Mouse (Mus musculus) liver, embryonic 15.5 days (tissue): ENCODE data around the gene Prss44. TPM values are rescaled to one million over a fixed set of nuclear protein-coding genes. Genes with fewer than 3 reads are reported as not detected.

ENCODE experiments used
- ATAC-seq: fragments of 200-750 bp; cut with Nextera tagmentation; 2 replicates; pipeline ENCODE4 v1.8.0; 2017; ENCODE audit warnings: moderate number of reproducible peaks, mild to moderate bottlenecking, moderate library complexity; ENCODE audit not compliant: insufficient read depth
- H3K27ac ChIP-seq: fragments of 300-500 bp; sonication (generic); replicated peaks from 2 replicates; pipeline ENCODE4 v1.5.1; 2015; ENCODE audit warnings: mild to moderate bottlenecking, inconsistent platforms
- H3K27me3 ChIP-seq: fragments of 300-500 bp; sonication (generic); 2 replicates; pipeline ENCODE4 v1.6.1; 2015; ENCODE audit warnings: mild to moderate bottlenecking, inconsistent platforms
- H3K36me3 ChIP-seq: fragments of 300-500 bp; sonication (generic); replicated peaks from 2 replicates; pipeline ENCODE4 v1.6.1; 2015; ENCODE audit warnings: moderate library complexity, mild to moderate bottlenecking, inconsistent platforms
- H3K4me1 ChIP-seq: fragments of 300-500 bp; sonication (generic); replicated peaks from 2 replicates; pipeline ENCODE4 v1.6.1; 2015; ENCODE audit warnings: inconsistent platforms
- H3K4me2 ChIP-seq: fragments of 300-500 bp; sonication (generic); 2 replicates; pipeline ENCODE4 v1.6.1; 2015; ENCODE audit warnings: moderate library complexity, mild to moderate bottlenecking, inconsistent platforms
- H3K4me3 ChIP-seq: fragments of 300-500 bp; sonication (generic); replicated peaks from 2 replicates; pipeline ENCODE4 v1.5.1; 2015; ENCODE audit warnings: mild to moderate bottlenecking, inconsistent platforms
- H3K9ac ChIP-seq: fragments of 300-500 bp; sonication (generic); 2 replicates; pipeline ENCODE4 v1.6.1; 2015; ENCODE audit warnings: moderate library complexity, mild to moderate bottlenecking, inconsistent platforms
- H3K9me3 ChIP-seq: fragments of 300-500 bp; sonication (generic); replicated peaks from 2 replicates; pipeline ENCODE4 v1.6.1; 2016; ENCODE audit warnings: inconsistent platforms
- WGBS: fragments of 180-500 bp; shearing (Covaris S2); methylation state at CpG from one replicate; pipeline ENCODE4 v1.1.7; 2015; ENCODE audit warnings: mixed read lengths; ENCODE audit not compliant: insufficient replicate concordance; 5-methylcytosine and 5-hydroxymethylcytosine counted together
- polyA plus RNA-seq: library from polyadenylated mRNA; unstranded; fragments of >200 nt; fragmentation: Nextera tagmentation; extraction: Ambion mirVana; gene quantifications from 2 replicates; pipeline ENCODE4 v1.2.1, GENCODE M21; 2015

Gene Prss44
- polyA plus RNA-seq, 1 experiment from 2014 or later = not detected

GRCm38 (mm10) chr9:110834411-110834810 is 20.6 kb downstream of the Prss44 start, which contains the start of gene Prss45:
TSS of gene Prss45 (plus strand) at chr9:110834588.
- 72% methylated on average over 19 of the region's 19 CpGs for WGBS
- Histone ChIP-seq H3K27ac (no peak within 1 kb of the TSS), H3K4me1 (no peaks in the 10 kb centered on the region), H3K9me3 (no peaks in the 10 kb centered on the region), H3K4me2 (no peak within 1 kb of the TSS), H3K27me3 (no peaks in the 10 kb centered on the region), H3K4me3 (no peak within 1 kb of the TSS), H3K9ac (no peak within 1 kb of the TSS), H3K36me3 (no peaks in the 10 kb centered on the region)
- no peak for ATAC-seq

GRCm38 (mm10) chr9:110834961-110835360 is 21.2 kb downstream of the Prss44 start:
- Histone ChIP-seq H3K4me1 (no peaks in the 10 kb centered on the region), H3K27me3 (no peaks in the 10 kb centered on the region), H3K36me3 (no peaks in the 10 kb centered on the region), H3K9me3 (no peaks in the 10 kb centered on the region), H3K27ac (no peak overlapping the region), H3K4me3 (no peak overlapping the region), H3K4me2 (no peak overlapping the region), H3K9ac (no peak overlapping the region)
- ATAC-seq = no peak
- 41% methylated on average over 10 of the region's 10 CpGs for WGBS

- Histone ChIP-seq H3K27ac (no peak overlapping the region), H3K4me3 (no peak overlapping the region), H3K4me2 (no peak overlapping the region), H3K27me3 (no peaks in the 10 kb centered on the region), H3K9me3 (no peaks in the 10 kb centered on the region), H3K36me3 (no peaks in the 10 kb centered on the region), H3K9ac (no peak overlapping the region), H3K4me1 (peaks cover 5% of the 10 kb centered on the region; the same call in 1 of the 2 replicates)
- ATAC-seq = no peak
- WGBS = 36% methylated on average over 2 of the region's 2 CpGs
Observed at GRCm38 (mm10) chr9:110836112-110836511, 22.3 kb downstream of the Prss44 start.

- ATAC-seq = no peak
- Histone ChIP-seq H3K4me1 (peaks cover 9% of the 10 kb centered on the region), H3K27me3 (no peaks in the 10 kb centered on the region), H3K9ac (no peak overlapping the region), H3K4me2 (no peak overlapping the region), H3K4me3 (no peak overlapping the region), H3K27ac (no peak overlapping the region), H3K9me3 (no peaks in the 10 kb centered on the region), H3K36me3 (no peaks in the 10 kb centered on the region)
- 67% methylated on average over 6 of the region's 6 CpGs for WGBS
Observed at GRCm38 (mm10) chr9:110840905-110841304, 27.1 kb downstream of the Prss44 start.

- Histone ChIP-seq H3K4me3 (no peak overlapping the region), H3K9me3 (no peaks in the 10 kb centered on the region), H3K27ac (no peak overlapping the region), H3K27me3 (no peaks in the 10 kb centered on the region), H3K9ac (no peak overlapping the region), H3K4me2 (no peak overlapping the region), H3K4me1 (peaks cover 9% of the 10 kb centered on the region), H3K36me3 (no peaks in the 10 kb centered on the region)
- 29% methylated on average over 2 of the region's 2 CpGs for WGBS
- no peak for ATAC-seq
Observed at GRCm38 (mm10) chr9:110841438-110841837, 27.6 kb downstream of the Prss44 start.

GRCm38 (mm10) chr9:110844206-110844605 is 30.4 kb downstream of the Prss44 start, which contains the start of gene Prss46:
TSS of gene Prss46 (plus strand) at chr9:110844506.
- Histone ChIP-seq H3K27ac (no peak within 1 kb of the TSS), H3K27me3 (no peaks in the 10 kb centered on the region), H3K4me3 (no peak within 1 kb of the TSS), H3K9ac (no peak within 1 kb of the TSS), H3K9me3 (no peaks in the 10 kb centered on the region), H3K4me2 (no peak within 1 kb of the TSS), H3K36me3 (no peaks in the 10 kb centered on the region), H3K4me1 (peaks cover 9% of the 10 kb centered on the region)
- ATAC-seq = no peak
- WGBS = 66% methylated on average over 10 of the region's 10 CpGs

GRCm38 (mm10) chr9:110849162-110849561 is 35.4 kb downstream of the Prss44 start:
- Histone ChIP-seq H3K36me3 (no peaks in the 10 kb centered on the region), H3K27me3 (no peaks in the 10 kb centered on the region), H3K27ac (no peak overlapping the region), H3K4me3 (no peak overlapping the region), H3K4me2 (no peak overlapping the region), H3K9ac (no peak overlapping the region), H3K9me3 (no peaks in the 10 kb centered on the region), H3K4me1 (no peaks in the 10 kb centered on the region)
- WGBS = 65% methylated on average over 7 of the region's 7 CpGs
- no peak for ATAC-seq

- no peaks in the 10 kb centered on the region for H3K36me3 ChIP-seq
- no peaks in the 10 kb centered on the region for H3K9me3 ChIP-seq
- H3K4me1 ChIP-seq = peaks cover 28% of the 10 kb centered on the region
- 50% methylated on average over 7 of the region's 7 CpGs for WGBS
- H3K27me3 ChIP-seq = peaks cover 15% of the 10 kb centered on the region; the same call in 1 of the 2 replicates
- H3K4me3 ChIP-seq = no peak overlapping the region
- H3K9ac ChIP-seq = no peak overlapping the region
- H3K27ac ChIP-seq = no peak overlapping the region
- ATAC-seq = no peak
- H3K4me2 ChIP-seq = no peak overlapping the region
Observed at GRCm38 (mm10) chr9:110855903-110856302, 42.1 kb downstream of the Prss44 start.

GRCm38 (mm10) chr9:110856920-110857319 is 43.1 kb downstream of the Prss44 start:
- no peak overlapping the region for H3K27ac ChIP-seq
- no peaks in the 10 kb centered on the region for H3K9me3 ChIP-seq
- no peak for ATAC-seq
- 0 out of 2 replicates have a peak overlapping the region, but pooled peaks have one; percentile 79 for H3K4me2 ChIP-seq
- H3K27me3 ChIP-seq = peaks cover 15% of the 10 kb centered on the region; the same call in 1 of the 2 replicates
- no peak overlapping the region for H3K9ac ChIP-seq
- WGBS = 11% methylated on average over 4 of the region's 4 CpGs
- peaks cover 28% of the 10 kb centered on the region for H3K4me1 ChIP-seq
- H3K4me3 ChIP-seq = no peak overlapping the region
- H3K36me3 ChIP-seq = no peaks in the 10 kb centered on the region

GRCm38 (mm10) chr9:110857781-110858472 is 44.1 kb downstream of the Prss44 start, which contains the start of gene Prss50:
TSS of gene Prss50 (plus strand) at chr9:110857967.
- Histone ChIP-seq H3K36me3 (no peaks in the 10 kb centered on the region), H3K27me3 (peaks cover 15% of the 10 kb centered on the region; the same call in 1 of the 2 replicates), H3K4me3 (peak within 1 kb of the TSS; percentile 58), H3K4me1 (peaks cover 28% of the 10 kb centered on the region), H3K4me2 (peak within 1 kb of the TSS; percentile 79), H3K9ac (peak within 1 kb of the TSS; percentile 18; the same call in 1 of the 2 replicates), H3K27ac (peak within 1 kb of the TSS; percentile 80), H3K9me3 (no peaks in the 10 kb centered on the region)
- no peak for ATAC-seq
- 10% methylated on average over 50 of the region's 50 CpGs for WGBS

- Histone ChIP-seq H3K9ac (peak overlapping the region; percentile 18; the same call in 1 of the 2 replicates), H3K36me3 (no peaks in the 10 kb centered on the region), H3K9me3 (no peaks in the 10 kb centered on the region), H3K4me2 (peak overlapping the region; percentile 79), H3K27me3 (peaks cover 15% of the 10 kb centered on the region; the same call in 1 of the 2 replicates), H3K27ac (peak overlapping the region; percentile 80), H3K4me1 (peaks cover 28% of the 10 kb centered on the region), H3K4me3 (peak overlapping the region; percentile 58)
- WGBS = 33% methylated on average over 5 of the region's 5 CpGs
- no peak for ATAC-seq
Observed at GRCm38 (mm10) chr9:110858523-110858922, 44.7 kb downstream of the Prss44 start.
